Mouse (Mus musculus): ENCODE data around the gene Ifne.
A peak's percentile ranks its signal among the peaks of the same experiment; 100 is the strongest.
"Not testable (repeated sequence)": the region's sequence is repeated elsewhere in the genome, so short reads cannot be mapped to it uniquely, and the experiment has no call there.

Gene Ifne

GRCm38 (mm10) chr4:88867926-88868911, 11.8 kb downstream of the Ifne start:
- DNase-seq (ENCODE audit: low spot score in 2 of 2), result peak; percentile 11 to 19

GRCm38 (mm10) chr4:88867366-88867925, 12.6 kb downstream of the Ifne start:
- peak; percentile 70 to 72 for DNase-seq (ENCODE audit: low spot score in 2 of 2)

- no peak for DNase-seq (ENCODE audit: low spot score in 2 of 2)
Observed at GRCm38 (mm10) chr4:88865011-88865569, 14.9 kb downstream of the Ifne start.

- no peak for DNase-seq (ENCODE audit: low spot score in 2 of 2)
Observed at GRCm38 (mm10) chr4:88864599-88864998, 15.4 kb downstream of the Ifne start.

GRCm38 (mm10) chr4:88863309-88863708, 16.7 kb downstream of the Ifne start:
- no peak for DNase-seq (ENCODE audit: low spot score in 2 of 2)

GRCm38 (mm10) chr4:88859214-88859613, 20.8 kb downstream of the Ifne start:
- DNase-seq (ENCODE audit: low spot score in 2 of 2), result no peak

GRCm38 (mm10) chr4:88851026-88851763, 28.8 kb downstream of the Ifne start:
- DNase-seq (ENCODE audit: low spot score in 2 of 2), result no peak

GRCm38 (mm10) chr4:88849698-88850097, 30.3 kb downstream of the Ifne start, which contains the start of gene Ifna1:
TSS of gene Ifna1 (plus strand) at chr4:88850087.
- no peak for DNase-seq (ENCODE audit: low spot score in 2 of 2)

- no peak for DNase-seq (ENCODE audit: low spot score in 2 of 2)
Observed at GRCm38 (mm10) chr4:88845334-88845733, 34.7 kb downstream of the Ifne start.

- DNase-seq (ENCODE audit: low spot score in 2 of 2), result no peak
Observed at GRCm38 (mm10) chr4:88841438-88841911, 38.5 kb downstream of the Ifne start, which contains the start of gene Ifna4. TSS of gene Ifna4 (plus strand) at chr4:88841861.

- DNase-seq (ENCODE audit: low spot score in 2 of 2), result no peak
Observed at GRCm38 (mm10) chr4:88840058-88840457, 39.9 kb downstream of the Ifne start.

GRCm38 (mm10) chr4:88838828-88839227, 41.2 kb downstream of the Ifne start:
- DNase-seq (ENCODE audit: low spot score in 2 of 2), result peak in 1 of 2 experiments; percentile 7

- not testable (repeated sequence) for DNase-seq (ENCODE audit: low spot score in 2 of 2)
Observed at GRCm38 (mm10) chr4:88835225-88835624, 44.8 kb downstream of the Ifne start, which contains the start of gene Ifna5. TSS of gene Ifna5 (plus strand) at chr4:88835525.

GRCm38 (mm10) chr4:88830523-88830922, 49.5 kb downstream of the Ifne start:
- DNase-seq (ENCODE audit: low spot score in 2 of 2), result peak; percentile 31 to 38
